Mouse (Mus musculus) CH12.LX (cell line): ENCODE measurements around the gene Swsap1. TPM values are rescaled to one million over a fixed set of nuclear protein-coding genes. Genes with fewer than 3 reads are reported as not detected.

ENCODE experiments used
- DNase-seq: peaks from one replicate; pipeline ENCODE4 v3.0.0-alpha.2; 2013; ENCODE audit errors: extremely low read depth
- H3K27ac ChIP-seq: 2 replicates; pipeline ENCODE4 v1.5.1; 2012; ENCODE audit warnings: low read depth, mild to moderate bottlenecking, control low read depth, moderate library complexity; ENCODE audit not compliant: insufficient read depth
- H3K27me3 ChIP-seq: replicated peaks from 2 replicates; pipeline ENCODE3; 2012; ENCODE audit warnings: inconsistent platforms
- H3K36me3 ChIP-seq, 2 experiments: replicated peaks in 1 of 2; 2 replicates each; pipeline versions ENCODE3 to v1.6.1; 2012; ENCODE audit warnings: inconsistent platforms in 1 of 2, low read length in 1 of 2, mild to moderate bottlenecking in 1 of 2, mixed read lengths in 1 of 2, moderate library complexity in 1 of 2; ENCODE audit not compliant: control insufficient read depth in 1 of 2, insufficient read depth in 1 of 2
- H3K4me1 ChIP-seq, 2 experiments: 2 replicates each; pipeline ENCODE4 v1.6.1; 2012; ENCODE audit warnings: inconsistent platforms in 1 of 2, moderate library complexity in 1 of 2; ENCODE audit not compliant: insufficient read depth in 2 of 2, control insufficient read depth in 1 of 2
- H3K4me2 ChIP-seq: 2 replicates; pipeline ENCODE4 v1.6.1; 2012; ENCODE audit warnings: low read depth, mild to moderate bottlenecking, control low read depth; ENCODE audit not compliant: poor library complexity, insufficient read depth, severe bottlenecking
- H3K4me3 ChIP-seq, 3 experiments: fragments of 150-350 bp in 1 of 3; sonication (generic) in 1 of 3; replicated peaks in 1 of 3; 2 replicates each; pipeline versions ENCODE3 to v1.5.1; 2011 to 2012; ENCODE audit warnings: low read depth in 2 of 3, low read length in 2 of 3, mild to moderate bottlenecking in 2 of 3, moderate library complexity in 2 of 3, control low read depth in 1 of 3, improper control_type of control experiment in 1 of 3, inconsistent platforms in 1 of 3, mixed read lengths in 1 of 3; ENCODE audit not compliant: poor library complexity in 1 of 3
- H3K79me2 ChIP-seq: replicated peaks from 2 replicates; pipeline ENCODE4 v1.6.1; 2012; ENCODE audit warnings: mild to moderate bottlenecking, moderate library complexity; ENCODE audit not compliant: control insufficient read depth, poor library complexity, insufficient read depth, severe bottlenecking; ENCODE audit errors: extremely low read depth
- H3K9ac ChIP-seq: 2 replicates; pipeline ENCODE4 v1.6.1; 2012; ENCODE audit warnings: low read depth, mild to moderate bottlenecking, control low read depth, moderate library complexity; ENCODE audit not compliant: insufficient read depth
- H3K9me3 ChIP-seq: replicated peaks from 2 replicates; pipeline ENCODE3; 2012; ENCODE audit warnings: low read length, inconsistent platforms, mixed read lengths
- CTCF ChIP-seq, 2 experiments: IDR thresholded peaks in 1 of 2; conservative IDR thresholded peaks in 1 of 2; 2 replicates each; pipeline ENCODE4 v1.5.1; 2011 to 2012; ENCODE audit warnings: low read depth in 2 of 2, low read length in 2 of 2, improper control_type of control experiment in 1 of 2, inconsistent platforms in 1 of 2, mild to moderate bottlenecking in 1 of 2, moderate library complexity in 1 of 2
- E2F4 ChIP-seq: IDR thresholded peaks from 2 replicates; pipeline ENCODE4 v1.6.1; 2011; ENCODE audit warnings: low read depth, low read length, improper control_type of control experiment; ENCODE audit not compliant: insufficient replicate concordance
- GABPA ChIP-seq: IDR thresholded peaks from 2 replicates; pipeline ENCODE4 v1.6.1; 2012; ENCODE audit warnings: low read depth, low read length, improper control_type of control experiment, inconsistent platforms; ENCODE audit not compliant: insufficient replicate concordance
- HCFC1 ChIP-seq: IDR thresholded peaks from 2 replicates; pipeline ENCODE4 v1.6.1; 2012; ENCODE audit warnings: low read depth, mild to moderate bottlenecking, inconsistent platforms, low read length, improper control_type of control experiment
- IRF4 ChIP-seq: IDR thresholded peaks from 2 replicates; pipeline ENCODE4 v1.6.1; 2014; ENCODE audit warnings: low read depth, mild to moderate bottlenecking, inconsistent platforms, low read length, improper control_type of control experiment
- JUN ChIP-seq: IDR thresholded peaks from 2 replicates; pipeline ENCODE4 v1.6.1; 2011; ENCODE audit warnings: low read depth, mild to moderate bottlenecking, low read length, improper control_type of control experiment, moderate library complexity; ENCODE audit not compliant: insufficient read depth
- MXI1 ChIP-seq: IDR thresholded peaks from 2 replicates; pipeline ENCODE4 v1.6.1; 2011; ENCODE audit warnings: mild to moderate bottlenecking, low read depth, low read length, improper control_type of control experiment
- PAX5 ChIP-seq: IDR thresholded peaks from 2 replicates; pipeline ENCODE4 v1.6.1; 2012; ENCODE audit warnings: low read length, inconsistent platforms, mixed read lengths
- POLR2AphosphoS2 ChIP-seq: IDR thresholded peaks from 2 replicates; pipeline ENCODE4 v1.6.1; 2011; ENCODE audit warnings: low read depth, low read length, improper control_type of control experiment
- RAD21 ChIP-seq: IDR thresholded peaks from 2 replicates; pipeline ENCODE4 v1.6.1; 2011; ENCODE audit warnings: low read depth, mild to moderate bottlenecking, low read length, improper control_type of control experiment, moderate library complexity
- SIN3A ChIP-seq: IDR thresholded peaks from 2 replicates; pipeline ENCODE4 v1.6.1; 2012; ENCODE audit warnings: low read length, improper control_type of control experiment, inconsistent platforms
- SMC3 ChIP-seq: IDR thresholded peaks from 2 replicates; pipeline ENCODE4 v1.6.1; 2011; ENCODE audit warnings: low read depth, low read length, improper control_type of control experiment
- USF2 ChIP-seq: conservative IDR thresholded peaks from 2 replicates; pipeline ENCODE4 v1.6.1; 2011; ENCODE audit warnings: low read depth, low read length, improper control_type of control experiment
- dilution Hi-C: fragments of 300-500 bp; cut with MboI; formaldehyde crosslinking; loops from 2 replicates; pipeline ENCODE4 v1.14.3; 2020; ENCODE audit warnings: low sequenced_read_pairs; ENCODE audit not compliant: extremely low pct_unique_long_range_greater_than_20kb, extremely low pct_ligation_motif_present
- in situ Hi-C: fragments of 300-500 bp; cut with MboI; formaldehyde crosslinking; loops from 3 replicates; pipeline ENCODE4 v1.14.3; 2019; ENCODE audit warnings: low sequenced_read_pairs, low pct_ligation_motif_present, low pct_unique_long_range_greater_than_20kb, mixed read lengths
- polyA plus RNA-seq: library from polyadenylated mRNA; unstranded; fragments of >175 nt; gene quantifications from 2 replicates; pipeline ENCODE4 v1.2.1, GENCODE M21; 2012; ENCODE audit warnings: low read depth; ENCODE audit not compliant: insufficient read length
- total RNA-seq, 2 experiments: library from RNA; depleted of rRNA; stranded (reverse); fragments of 300-350 nt in 1 of 2; fragments of >200 nt in 1 of 2; gene quantifications; 2 replicates each; pipeline ENCODE4 v1.2.3; 2012 to 2014

The Swsap1 gene
- total and polyA plus RNA-seq, 3 experiments: 3.1 to 4.1 (median 4.0) TPM

DNA sequence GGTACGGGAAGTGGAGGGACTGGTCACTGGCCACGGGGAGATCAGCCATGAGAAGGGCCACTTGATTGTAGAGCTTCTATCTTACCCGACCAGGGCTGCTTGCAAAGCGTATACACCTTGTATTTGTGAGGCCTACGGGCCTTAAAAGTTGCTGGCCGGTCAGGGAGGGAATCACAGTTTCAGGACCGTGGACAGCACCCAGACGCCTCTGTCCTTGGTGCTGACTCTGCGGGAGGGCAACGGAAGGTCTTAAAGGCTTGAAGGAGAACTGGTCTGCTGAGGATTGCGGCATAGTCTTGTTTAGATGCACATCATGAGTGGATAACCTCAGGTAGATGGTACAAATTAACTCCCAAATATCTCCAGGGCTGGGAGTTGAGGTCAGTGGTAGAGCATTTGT, 5.2 kb upstream of the Swsap1 start:
- Histone ChIP-seq H3K9ac (no peak overlapping the region), H3K27ac (no peak overlapping the region), H3K4me3 (no peak overlapping the region), H3K4me1 (peaks cover 5 to 7% of the 10 kb centered on the region in 2 experiments)
- in situ Hi-C loops: no loop called here
- TF ChIP-seq IRF4 (no peak), SIN3A (peak; percentile 96)
- TF ChIP-seq, all 38 proteins: peak for 1
- DNase-seq: peak; percentile 42
- Histone ChIP-seq H3K36me3 (no peaks in the 10 kb centered on the region), H3K4me2 (no peak overlapping the region), H3K9me3 (peaks cover 3% of the 10 kb centered on the region), H3K79me2 (no peaks in the 10 kb centered on the region), H3K27me3 (peaks cover 29% of the 10 kb centered on the region)
- dilution Hi-C loops: no loop called here

DNA sequence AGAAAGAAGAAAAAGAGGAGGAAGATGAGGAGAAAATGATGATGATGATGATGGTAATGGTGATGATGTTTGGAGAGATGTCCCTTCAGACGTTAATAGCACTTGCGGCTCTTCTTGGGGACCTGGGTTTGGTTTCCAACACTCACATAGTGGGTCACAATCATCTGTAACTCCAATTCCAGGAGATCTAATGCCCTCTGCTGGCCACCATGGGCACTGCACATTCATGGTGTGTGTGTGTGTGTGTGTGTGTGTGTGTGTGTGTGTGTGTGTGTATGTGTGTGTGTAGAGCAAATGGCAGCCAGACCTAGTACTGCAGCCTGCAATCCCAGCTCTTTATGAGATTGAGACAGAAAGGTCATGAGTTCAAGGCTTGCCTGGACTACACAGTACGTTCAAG, 3.6 kb upstream of the Swsap1 start:
- dilution Hi-C loops: no loop called here
- peaks cover 7 to 10% of the 10 kb centered on the region in 2 experiments for H3K4me1 ChIP-seq
- in situ Hi-C loops: no loop called here

DNA sequence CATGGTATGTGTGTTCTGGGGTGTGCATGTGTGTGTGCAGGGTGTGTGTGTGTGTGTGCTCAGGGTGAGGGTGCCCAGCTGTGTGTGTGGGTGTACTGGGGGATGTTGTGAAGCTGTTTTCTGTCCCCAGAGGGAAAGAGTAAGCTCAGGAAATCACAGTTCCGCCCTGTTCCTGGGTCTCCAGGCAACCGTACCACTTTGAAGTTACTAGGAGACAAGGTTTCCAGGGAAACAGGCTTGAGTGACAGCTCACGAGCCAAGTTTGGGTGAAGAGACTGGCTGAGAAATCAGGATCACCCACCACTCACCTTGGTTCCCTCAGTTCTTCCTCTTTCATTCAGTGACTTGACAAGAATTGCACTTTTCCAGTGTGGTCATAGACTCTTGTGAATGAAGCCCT, 2.0 kb upstream of the Swsap1 start:
- H3K9me3 ChIP-seq: peaks cover 3% of the 10 kb centered on the region
- H3K79me2 ChIP-seq: 0 out of 2 replicates have a peak, but pooled peaks cover 3% of the 10 kb centered on the region
- no peak overlapping the region for H3K4me2 ChIP-seq
- no peak overlapping the region for H3K4me3 ChIP-seq
- H3K9ac ChIP-seq: no peak overlapping the region
- TF ChIP-seq JUN (no peak), MXI1 (peak; percentile 53; the same call in 1 of the 2 replicates), HCFC1 (no peak), E2F4 (no peak), USF2 (no peak), PAX5 (no peak), GABPA (no peak)
- TF ChIP-seq, all 38 proteins: peak for 1
- H3K27me3 ChIP-seq: peaks cover 4% of the 10 kb centered on the region
- dilution Hi-C loops: no loop called here
- in situ Hi-C loops: no loop called here
- H3K4me1 ChIP-seq: peaks cover 2 to 10% of the 10 kb centered on the region in 2 experiments; a peak in 3 of 4 replicates
- no peak overlapping the region for H3K27ac ChIP-seq
- peaks cover 3% of the 10 kb centered on the region in 2 experiments for H3K36me3 ChIP-seq
- DNase-seq: no peak

More for the DNA sequence above, 3.6 kb upstream of the Swsap1 start:
- no peak for DNase-seq
- H3K36me3 ChIP-seq: no peaks in the 10 kb centered on the region
- no peak overlapping the region for H3K4me3 ChIP-seq
- H3K4me2 ChIP-seq: no peak overlapping the region
- 0 out of 2 replicates have a peak, but pooled peaks cover 3% of the 10 kb centered on the region for H3K79me2 ChIP-seq
- peaks cover 3% of the 10 kb centered on the region for H3K9me3 ChIP-seq
- peaks cover 19% of the 10 kb centered on the region for H3K27me3 ChIP-seq
- TF ChIP-seq CTCF (conservative IDR thresholded peaks at IDR 0.05 in 1 of 2, IDR thresholded peaks at IDR 0.05 in 1 of 2; ENCODE audit: low read depth in 2 of 2, low read length in 2 of 2) (peak in 1 of 2 experiments; percentile 43; a peak in 2 of 4 replicates), POLR2AphosphoS2 (no peak), SMC3 (peak; percentile 10; the same call in 1 of the 2 replicates), RAD21 (peak; percentile 6)
- no peak overlapping the region for H3K9ac ChIP-seq
- H3K27ac ChIP-seq: no peak overlapping the region
